Mouse (Mus musculus): ENCODE results near the gene Nanos3.

DNA sequence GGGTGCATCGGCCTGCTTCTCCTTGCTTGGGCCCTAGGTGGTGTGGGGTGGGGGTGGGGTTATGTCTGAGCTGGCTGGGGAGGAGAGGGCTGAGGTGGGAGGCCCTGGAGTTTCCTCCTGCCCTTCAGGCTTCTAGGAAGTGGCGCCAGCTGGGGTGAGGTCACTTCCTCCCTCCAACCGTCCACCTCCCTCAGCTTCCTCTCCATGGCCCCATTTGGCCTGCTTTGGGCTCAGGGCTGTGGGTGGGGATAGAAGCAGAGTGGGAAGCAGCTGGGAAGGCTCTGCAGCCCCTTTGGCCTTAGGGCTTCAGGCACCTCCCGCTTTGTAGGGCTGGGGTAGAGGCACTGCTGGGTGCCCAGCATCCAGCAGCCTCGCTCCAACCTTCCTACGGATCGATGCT lies 22.8 kb upstream of the Nanos3 start:
- TF ChIP-seq EP300 (IDR thresholded peaks at IDR 0.05; ENCODE audit: low read length) = no peak
- no peak for TF ChIP-seq BHLHE40 (IDR thresholded peaks at IDR 0.05; ENCODE audit: low read depth, low read length)
- 0 out of 2 replicates have a peak, but pooled peaks have one; percentile 40 for TF ChIP-seq POLR2AphosphoS2 (IDR thresholded peaks at IDR 0.05; ENCODE audit: low read depth, low read length)

Data from CH12.LX (cell line).